Mouse (Mus musculus) skeletal muscle tissue, adult 2 months (tissue): ENCODE measurements around the gene Abcf1.
"Not testable (repeated sequence)": the region's sequence is repeated elsewhere in the genome, so short reads cannot be mapped to it uniquely, and the experiment has no call there.

Source experiments
- DNase-seq: peaks from one replicate; pipeline ENCODE4 v3.0.0-alpha.2; 2012; ENCODE audit warnings: low read depth, low spot score

Abcf1 gene

DNA sequence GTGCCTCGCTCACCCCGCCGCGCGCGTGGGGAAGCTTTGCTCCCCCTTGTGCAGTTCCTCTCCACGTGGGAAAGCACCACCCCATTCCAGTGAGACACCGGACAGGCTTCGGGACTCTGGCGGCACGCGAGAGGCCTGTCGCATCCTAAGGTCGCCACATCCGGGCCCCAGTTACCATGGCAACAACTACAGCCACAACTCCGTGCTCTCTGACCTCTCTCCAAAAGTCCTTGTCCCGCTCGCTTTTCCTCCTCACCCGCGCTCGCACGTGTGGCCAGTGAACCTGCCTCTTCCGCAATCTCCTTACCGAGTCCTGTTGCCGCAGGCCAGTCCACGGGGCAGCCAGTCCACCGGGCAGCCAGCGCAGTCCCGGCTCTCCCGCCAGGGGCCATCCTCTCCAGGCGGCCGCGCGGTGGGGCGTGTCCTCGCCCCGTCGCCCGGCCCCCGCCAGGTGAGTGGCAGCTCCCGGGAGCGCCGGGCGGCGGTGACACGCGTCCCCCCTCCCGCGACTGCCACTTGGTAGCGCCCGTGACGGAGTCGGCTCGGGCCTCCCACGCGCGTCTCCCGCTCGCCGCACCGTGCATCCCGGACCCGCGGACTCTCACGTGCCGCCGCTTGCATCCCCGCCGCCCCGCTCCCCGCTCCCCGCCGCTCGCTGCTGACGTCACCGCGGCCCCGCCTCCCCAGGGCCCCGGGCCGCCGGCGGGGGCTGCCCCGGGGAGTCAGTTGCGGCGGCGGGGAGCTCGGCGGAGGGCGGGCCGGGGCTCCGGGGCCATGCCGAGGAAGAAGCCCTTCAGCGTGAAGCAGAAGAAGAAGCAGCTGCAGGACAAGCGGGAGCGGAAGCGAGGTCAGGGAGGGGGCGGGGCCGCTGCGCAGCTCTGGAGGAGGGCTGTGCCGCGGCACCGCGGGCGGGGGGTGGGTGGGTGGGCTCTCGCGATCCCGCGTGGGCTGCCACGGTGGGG is 10.1 kb upstream of the Abcf1 start, which contains the start of the genes Gnl1 and Prr3:
Gene Gnl1, plus strand, starts transcription at position 451 of the 962 bp plus-strand sequence.
Gene Prr3, minus strand, starts transcription at position 836 of the 962 bp plus-strand sequence.
- peak; percentile 86 for DNase-seq

- DNase-seq: no peak
These were observed 9.3 kb upstream of the Abcf1 start for GRCm38 (mm10) chr17:35978811-35979400.

- no peak for DNase-seq
These were observed 2.6 kb upstream of the Abcf1 start for GRCm38 (mm10) chr17:35972131-35972530.

- no peak for DNase-seq
These were observed 1.9 kb downstream of the Abcf1 start for GRCm38 (mm10) chr17:35967621-35968020.

DNA sequence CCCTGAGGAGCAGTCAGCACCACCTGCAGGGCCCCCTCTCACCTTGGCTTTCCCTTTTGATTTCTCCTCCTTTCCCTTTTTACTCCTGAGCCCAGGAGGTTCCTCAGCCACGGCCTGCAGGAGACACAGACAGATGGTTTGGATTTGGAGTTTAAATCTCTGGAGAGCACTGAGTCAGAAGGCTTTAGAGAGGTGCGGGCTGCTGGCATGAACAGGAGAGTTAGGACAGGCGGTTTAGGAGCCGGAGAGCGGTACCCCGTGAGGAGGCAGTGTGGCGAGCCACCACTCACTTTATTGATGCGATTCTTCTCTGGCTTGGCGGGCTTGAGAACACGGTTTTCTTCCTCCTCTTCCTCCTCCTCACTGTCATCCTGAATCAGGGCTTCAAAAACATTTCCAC is 6.3 kb downstream of the Abcf1 start:
- no peak for DNase-seq

- no peak for DNase-seq
These were observed 10.9 kb downstream of the Abcf1 start for GRCm38 (mm10) chr17:35958533-35959223.

DNA sequence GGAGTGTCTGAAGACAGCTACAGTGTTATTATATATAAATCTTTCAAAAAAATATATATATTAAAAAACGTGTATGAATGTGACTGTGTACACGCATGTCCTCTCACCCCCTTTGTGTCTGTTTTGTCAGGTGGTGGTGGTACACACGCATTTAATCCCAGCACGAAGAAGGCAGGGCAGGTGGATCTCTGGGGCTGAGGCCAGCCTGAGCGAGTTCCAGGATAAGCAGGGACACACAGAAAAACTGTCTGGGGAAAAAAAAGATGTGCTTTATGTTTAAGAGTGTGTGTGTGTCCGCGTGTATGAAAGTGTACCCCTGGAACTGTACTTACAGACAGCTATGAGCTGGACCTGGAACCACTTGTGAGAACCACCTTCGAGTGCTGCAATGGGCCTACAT is 14.9 kb downstream of the Abcf1 start:
- no peak for DNase-seq

DNA sequence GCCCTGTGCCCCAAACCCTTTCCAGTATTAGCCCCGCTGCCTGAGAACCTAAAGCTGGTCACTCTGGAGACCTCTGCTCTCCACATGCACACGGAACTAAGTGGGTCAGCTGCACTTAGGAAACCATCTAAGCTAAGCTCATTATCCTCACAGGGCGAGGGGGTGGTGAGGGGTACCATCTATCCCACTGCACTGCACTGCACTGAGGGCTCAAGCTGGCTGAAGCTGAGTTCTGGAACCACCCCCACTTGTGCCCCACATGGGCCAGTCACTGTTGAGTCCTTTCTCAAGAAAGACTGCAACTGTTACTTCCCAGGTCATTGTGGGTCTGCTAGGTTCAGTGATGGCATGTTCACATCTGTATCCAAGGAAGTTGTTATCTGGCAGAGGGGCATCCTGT is 17.0 kb downstream of the Abcf1 start:
- DNase-seq: not testable (repeated sequence)

DNA sequence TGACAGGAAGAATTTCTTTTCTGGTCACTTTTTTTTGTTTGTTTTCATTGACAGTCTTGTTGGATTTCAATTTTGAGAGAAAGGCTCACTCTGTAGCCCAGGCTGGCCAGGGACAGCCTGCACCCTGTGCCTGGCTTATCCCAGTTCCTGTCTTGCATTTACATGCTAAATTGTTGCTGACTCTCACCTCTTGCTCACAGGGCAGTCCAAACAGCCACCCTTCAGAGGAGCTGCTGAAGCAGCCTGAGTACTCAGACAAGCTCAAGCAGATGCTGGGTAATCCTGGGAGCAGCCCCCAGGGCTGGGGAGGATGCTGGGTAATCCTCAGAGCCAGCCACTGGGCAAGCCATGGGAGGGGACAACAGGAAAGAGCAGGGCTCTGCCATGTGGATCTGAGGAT is 18.6 kb downstream of the Abcf1 start:
- not testable (repeated sequence) for DNase-seq

GRCm38 (mm10) chr17:35939941-35940340 is 29.6 kb downstream of the Abcf1 start:
- no peak for DNase-seq

DNA sequence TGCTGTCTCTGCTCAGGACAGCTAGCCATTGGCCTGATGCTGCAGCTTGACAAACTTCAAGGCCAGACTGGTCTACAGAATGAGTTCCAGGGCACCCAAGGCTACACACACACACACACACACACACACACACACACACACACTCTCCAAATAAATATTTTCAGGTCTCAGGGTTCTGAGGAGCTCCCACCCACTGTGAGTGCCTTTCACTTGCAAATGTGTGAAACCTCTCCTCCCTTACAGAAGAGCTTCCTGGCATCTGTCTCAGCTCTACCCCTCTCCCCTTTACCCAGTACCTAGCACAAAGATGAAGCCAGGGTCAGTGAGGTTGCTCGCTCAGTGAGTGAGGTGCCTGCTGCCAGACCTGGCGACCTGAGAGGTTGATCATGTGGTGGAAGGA is 30.5 kb downstream of the Abcf1 start:
- DNase-seq: no peak

DNA sequence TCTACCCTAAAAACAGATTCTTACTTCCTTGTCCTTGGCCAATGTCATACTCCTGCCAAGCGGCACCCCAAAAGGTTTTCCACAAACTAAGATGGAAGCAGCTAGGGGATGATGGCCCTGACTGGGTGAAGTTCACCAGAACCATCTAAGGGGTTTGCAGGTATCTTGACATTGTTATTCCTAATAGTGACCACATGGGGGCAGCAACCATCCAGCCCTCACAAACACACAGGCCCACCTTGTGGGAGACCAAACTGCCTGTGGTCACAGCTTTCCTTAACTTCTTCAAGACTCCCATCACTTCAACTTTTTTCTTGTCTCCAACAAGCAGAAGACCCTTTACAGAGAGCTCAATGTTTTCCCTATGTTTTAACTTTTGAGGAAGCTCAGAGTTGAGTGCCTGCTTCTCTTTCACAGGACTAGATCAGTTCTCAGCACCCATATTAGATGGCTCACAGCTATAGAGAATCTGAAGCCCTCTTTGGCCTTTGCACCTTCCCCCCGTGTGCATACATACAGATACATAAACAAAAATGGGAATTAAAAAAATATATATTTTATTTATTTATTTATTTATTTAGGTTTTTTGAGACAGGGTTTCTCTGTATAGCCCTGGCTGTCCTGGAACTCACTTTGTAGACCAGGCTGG is 31.7 kb downstream of the Abcf1 start:
- peak; percentile 61 for DNase-seq

DNA sequence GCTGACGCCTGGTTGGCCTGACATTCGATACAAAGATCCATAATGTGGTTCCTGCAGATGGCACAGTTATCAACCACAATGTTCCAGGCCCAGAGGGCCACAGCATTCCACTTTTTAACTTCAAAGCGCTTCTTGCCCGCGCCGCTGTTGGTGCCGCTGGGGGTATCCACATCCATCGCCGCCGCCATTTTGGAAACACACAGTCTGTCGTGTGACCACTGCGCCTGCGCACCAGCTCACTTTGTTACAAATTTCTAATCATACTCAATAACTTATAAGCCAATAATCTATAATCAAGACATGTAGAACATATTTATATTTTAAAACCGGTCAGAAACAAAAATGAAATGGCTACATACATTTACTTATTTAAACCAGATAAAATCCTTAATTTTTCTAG is 33.8 kb downstream of the Abcf1 start:
- DNase-seq: not testable (repeated sequence)

DNA sequence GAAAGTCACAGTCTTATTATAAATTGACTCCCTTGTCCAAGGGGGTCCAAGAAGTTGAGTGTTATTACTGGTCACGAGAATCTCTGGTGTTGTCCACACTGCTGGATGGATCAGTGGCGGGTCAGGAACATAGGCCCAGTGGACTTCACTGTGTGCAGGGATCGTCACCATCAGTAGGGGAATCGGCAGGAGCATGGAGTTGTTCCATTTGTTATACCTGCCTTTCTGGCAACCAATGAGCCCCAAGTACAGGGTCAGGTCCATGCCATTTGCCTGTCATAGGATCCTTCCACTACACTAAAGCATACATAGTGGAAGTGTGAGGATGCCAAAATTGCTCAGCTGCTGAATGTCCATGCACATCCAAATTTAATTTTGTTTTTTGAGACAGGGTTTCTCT is 37.0 kb downstream of the Abcf1 start:
- DNase-seq: no peak

GRCm38 (mm10) chr17:35930627-35931026 is 38.9 kb downstream of the Abcf1 start:
- DNase-seq: no peak

- no peak for DNase-seq
These were observed 40.0 kb downstream of the Abcf1 start for GRCm38 (mm10) chr17:35929534-35929933.

GRCm38 (mm10) chr17:35927471-35927870 is 42.1 kb downstream of the Abcf1 start:
- DNase-seq: no peak

DNA sequence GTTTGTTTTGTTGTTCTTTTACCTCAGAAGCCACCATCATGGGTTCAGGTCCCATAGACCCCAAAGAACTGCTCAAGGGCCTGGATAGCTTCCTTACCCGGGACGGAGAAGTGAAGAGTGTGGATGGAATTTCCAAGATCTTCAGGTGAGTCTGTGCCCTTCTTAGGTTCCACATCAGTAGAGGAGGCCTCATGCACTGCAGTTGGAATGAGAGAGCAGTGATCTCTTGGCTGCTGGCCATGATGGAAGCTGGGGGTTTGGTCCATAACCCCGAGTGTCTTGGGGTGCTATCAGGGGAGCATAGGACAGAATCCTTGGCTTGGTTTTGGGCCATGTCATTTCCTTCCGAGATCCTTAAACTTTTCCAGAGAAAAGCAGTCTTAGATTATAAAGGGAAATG is 46.3 kb downstream of the Abcf1 start:
- no peak for DNase-seq

DNA sequence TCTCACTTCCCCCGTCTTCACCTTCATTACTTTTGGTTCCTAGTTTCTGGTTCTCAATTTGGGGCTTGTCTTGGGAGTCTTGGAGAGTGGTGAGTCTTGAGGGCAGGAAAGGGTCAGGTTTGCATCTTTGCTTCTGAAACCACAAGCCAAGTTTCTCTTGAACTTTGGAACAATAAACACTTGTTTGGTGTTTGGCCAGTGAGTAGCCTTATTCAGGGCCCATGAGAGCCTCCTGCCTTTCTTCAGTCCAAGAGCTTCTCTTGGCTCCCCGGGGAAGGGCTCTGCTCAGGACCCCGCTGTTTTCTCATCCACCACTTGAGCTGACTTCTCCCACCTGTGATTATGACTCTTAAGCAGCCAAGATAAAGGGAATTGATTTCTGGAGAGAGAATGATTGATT is 47.0 kb downstream of the Abcf1 start:
- DNase-seq: no peak

GRCm38 (mm10) chr17:35921710-35922109 is 47.9 kb downstream of the Abcf1 start:
- DNase-seq: no peak

GRCm38 (mm10) chr17:35920862-35921562 is 48.5 kb downstream of the Abcf1 start:
- no peak for DNase-seq
